Mouse (Mus musculus) urinary bladder, adult 2 months (tissue): ENCODE measurements around the gene Gm20379. TPM values are rescaled to one million over a fixed set of nuclear protein-coding genes. Genes with fewer than 3 reads are reported as not detected.

ENCODE experiments used
- DNase-seq: peaks from one replicate; pipeline ENCODE4 v3.0.0; 2022; ENCODE audit warnings: low spot score
- polyA plus RNA-seq: library from polyadenylated mRNA; depleted of rRNA; stranded (reverse); fragments of >200 nt; gene quantifications from 2 replicates; pipeline ENCODE4 v1.2.3, GENCODE M21; 2012; rRNA removed

The Gm20379 gene
- not detected in 2 replicates for polyA plus RNA-seq

GRCm38 (mm10) chr13:92305680-92306079 is at the start of gene Gm20379:
Gene Gm20379 (plus strand): TSS chr13:92305980.
- no peak for DNase-seq

- DNase-seq, result no peak
Measured at GRCm38 (mm10) chr13:92261329-92261728, 44.5 kb upstream of the Gm20379 start.

GRCm38 (mm10) chr13:92263566-92263965 is 42.2 kb upstream of the Gm20379 start:
- DNase-seq, result no peak

GRCm38 (mm10) chr13:92267076-92267475 is 38.7 kb upstream of the Gm20379 start:
- no peak for DNase-seq

GRCm38 (mm10) chr13:92274274-92275198 is 31.2 kb upstream of the Gm20379 start:
- no peak for DNase-seq

GRCm38 (mm10) chr13:92275292-92275691 is 30.5 kb upstream of the Gm20379 start:
- no peak for DNase-seq

GRCm38 (mm10) chr13:92277027-92277426 is 28.8 kb upstream of the Gm20379 start:
- no peak for DNase-seq

- no peak for DNase-seq
Measured at GRCm38 (mm10) chr13:92291605-92292004, 14.2 kb upstream of the Gm20379 start.

GRCm38 (mm10) chr13:92293883-92294282 is 11.9 kb upstream of the Gm20379 start:
- DNase-seq, result no peak

GRCm38 (mm10) chr13:92296490-92296889 is 9.3 kb upstream of the Gm20379 start:
- DNase-seq, result no peak

- no peak for DNase-seq
Measured at GRCm38 (mm10) chr13:92297021-92297420, 8.8 kb upstream of the Gm20379 start.

GRCm38 (mm10) chr13:92299522-92299921 is 6.3 kb upstream of the Gm20379 start:
- no peak for DNase-seq

GRCm38 (mm10) chr13:92301754-92302153 is 4.0 kb upstream of the Gm20379 start:
- no peak for DNase-seq

GRCm38 (mm10) chr13:92302466-92302865 is 3.3 kb upstream of the Gm20379 start:
- no peak for DNase-seq

- no peak for DNase-seq
Measured at GRCm38 (mm10) chr13:92303062-92303948, 2.5 kb upstream of the Gm20379 start.

GRCm38 (mm10) chr13:92304291-92304690 is 1.5 kb upstream of the Gm20379 start:
- DNase-seq, result no peak

- DNase-seq, result no peak
Measured at GRCm38 (mm10) chr13:92314613-92315012, 8.8 kb downstream of the Gm20379 start.

GRCm38 (mm10) chr13:92320770-92321169 is 15.0 kb downstream of the Gm20379 start:
- no peak for DNase-seq

- DNase-seq, result no peak
Measured at GRCm38 (mm10) chr13:92326030-92326429, 20.2 kb downstream of the Gm20379 start.

- no peak for DNase-seq
Measured at GRCm38 (mm10) chr13:92328000-92328399, 22.2 kb downstream of the Gm20379 start.

- DNase-seq, result no peak
Measured at GRCm38 (mm10) chr13:92330621-92331020, 24.8 kb downstream of the Gm20379 start.

GRCm38 (mm10) chr13:92332103-92332879 is 26.5 kb downstream of the Gm20379 start:
- no peak for DNase-seq
